8 mouse cellular contexts compared by ENCODE assay signal in genomic region chr14:20873307-20873706, GRCm38 (mm10). TPM values are rescaled to one million over a fixed set of nuclear protein-coding genes. Genes with fewer than 3 reads are reported as not detected.
DNase-seq lines count a peak whose midpoint lies in the region; ATAC-seq and TF ChIP-seq lines count a peak whose summit lies in the region.

No protein-coding gene starts in this region.

- DNase-seq in adrenal gland, postnatal 36 days, result peak; percentile 87 to 88
- DNase-seq in embryonic facial prominence, embryonic 14.5 days (ENCODE audit: low spot score), result peak; percentile 86
- DNase-seq in heart, embryonic 10.5 days (ENCODE audit: low spot score), result peak; percentile 88
- DNase-seq in kidney, postnatal 36 days, result peak; percentile 91 to 95
- DNase-seq in liver, embryonic 14.5 days (ENCODE audit: low read depth in 3 of 3, low spot score in 3 of 3), result peak; percentile 52 to 66 (median 53)
- peak; percentile 65 for DNase-seq in ovary, postnatal 10 days (ENCODE audit: low spot score)
- peak; percentile 79 for DNase-seq in thymus, adult 2 months

- 0 out of 2 replicates have a peak overlapping the region, but pooled peaks have one; percentile 35 for H3K27ac ChIP-seq in embryonic facial prominence, embryonic 14.5 days (replicated peaks; ENCODE audit: low read depth, low read length)
- no peak overlapping the region for H3K27ac ChIP-seq in heart, embryonic 10.5 days
- no peak overlapping the region for H3K27ac ChIP-seq in liver, embryonic 14.5 days
- H3K27ac ChIP-seq in thymus, adult 2 months (ENCODE audit: control insufficient read depth, insufficient read depth, low read length), result no peak overlapping the region

- TF ChIP-seq CTCF in liver, embryonic 14.5 days (IDR thresholded peaks at IDR 0.05; ENCODE audit: low read depth), result peak; percentile 92
- TF ChIP-seq CTCF in thymus, adult 2 months (IDR thresholded peaks at IDR 0.05; ENCODE audit: borderline replicate concordance, control insufficient read depth, extremely low read depth, insufficient read depth, low read length, poor library complexity), result peak; percentile 71; the same call in 1 of the 2 replicates

- H3K4me3 ChIP-seq in embryonic facial prominence, embryonic 14.5 days (ENCODE audit: low read depth, low read length), result no peak overlapping the region
- no peak overlapping the region; the same call in 1 of the 2 replicates for H3K4me3 ChIP-seq in heart, embryonic 10.5 days
- no peak overlapping the region; a peak in 1 of 4 replicates for H3K4me3 ChIP-seq in liver, embryonic 14.5 days (ENCODE audit: insufficient read depth in 1 of 2, low read depth in 2 of 2, low read length in 2 of 2)
- no peak overlapping the region for H3K4me3 ChIP-seq in thymus, adult 2 months (ENCODE audit: control insufficient read depth, insufficient read depth, low read length)

- TF ChIP-seq POLR2A in thymus, adult 2 months (IDR thresholded peaks at IDR 0.05; ENCODE audit: control insufficient read depth, extremely low read depth, insufficient read depth, low read length, poor library complexity), result no peak

- H3K9me3 ChIP-seq in embryonic facial prominence, embryonic 14.5 days (ENCODE audit: control insufficient read depth, low read length), result no peaks in the 10 kb centered on the region
- no peaks in the 10 kb centered on the region for H3K9me3 ChIP-seq in heart, embryonic 10.5 days
- no peaks in the 10 kb centered on the region for H3K9me3 ChIP-seq in liver, embryonic 14.5 days (ENCODE audit: control insufficient read depth, low read length)

- WGBS in embryonic facial prominence, embryonic 14.5 days, result 2% methylated on average over 8 of the region's 8 CpGs
- WGBS in heart, embryonic 10.5 days, result 2% methylated on average over 8 of the region's 8 CpGs
- WGBS in liver, embryonic 14.5 days (ENCODE audit: insufficient replicate concordance), result under 1% methylated on average over 8 of the region's 8 CpGs
- 1% methylated on average over 8 of the region's 8 CpGs for WGBS in thymus, adult 2 months

- peak; percentile 82 for ATAC-seq in CD4-positive, CD25-positive, alpha-beta regulatory T cell, adult 4 months
- no peak; the same call in 1 of the 2 replicates for ATAC-seq in embryonic facial prominence, embryonic 14.5 days (ENCODE audit: low read depth)
- peak; percentile 33; the same call in 1 of the 2 replicates for ATAC-seq in liver, embryonic 14.5 days (ENCODE audit: insufficient read depth)

- H3K9ac ChIP-seq in embryonic facial prominence, embryonic 14.5 days (ENCODE audit: low read depth, low read length), result no peak overlapping the region
- H3K9ac ChIP-seq in liver, embryonic 14.5 days (replicated peaks), result no peak overlapping the region; the same call in 1 of the 2 replicates

- H3K4me2 ChIP-seq in embryonic facial prominence, embryonic 14.5 days (ENCODE audit: low read depth, low read length), result 0 out of 2 replicates have a peak overlapping the region, but pooled peaks have one; percentile 7
- peak overlapping the region; percentile 51 for H3K4me2 ChIP-seq in liver, embryonic 14.5 days (ENCODE audit: low read depth)

- no peak for TF ChIP-seq EP300 in liver, embryonic 14.5 days (IDR thresholded peaks at IDR 0.05; ENCODE audit: low read depth)

- no peaks in the 10 kb centered on the region for H3K4me1 ChIP-seq in embryonic facial prominence, embryonic 14.5 days (ENCODE audit: control insufficient read depth, insufficient read depth, low read length)
- peaks cover 12% of the 10 kb centered on the region for H3K4me1 ChIP-seq in heart, embryonic 10.5 days
- H3K4me1 ChIP-seq in liver, embryonic 14.5 days (replicated peaks; ENCODE audit: control insufficient read depth in 2 of 2, insufficient read depth in 2 of 2, low read length in 1 of 2), result peaks cover 5 to 12% of the 10 kb centered on the region in 2 experiments
- H3K4me1 ChIP-seq in thymus, adult 2 months (replicated peaks; ENCODE audit: control insufficient read depth, insufficient read depth, low read length), result no peaks in the 10 kb centered on the region; the same call in 1 of the 2 replicates

- no peaks in the 10 kb centered on the region for H3K27me3 ChIP-seq in embryonic facial prominence, embryonic 14.5 days (replicated peaks; ENCODE audit: control insufficient read depth, insufficient read depth, low read length)
- H3K27me3 ChIP-seq in heart, embryonic 10.5 days (ENCODE audit: insufficient read depth, poor library complexity, severe bottlenecking), result no peaks in the 10 kb centered on the region
- no peaks in the 10 kb centered on the region for H3K27me3 ChIP-seq in liver, embryonic 14.5 days (ENCODE audit: control insufficient read depth, insufficient read depth, low read length)
- H3K27me3 ChIP-seq in thymus, adult 2 months (ENCODE audit: control insufficient read depth, insufficient read depth, low read length), result no peaks in the 10 kb centered on the region

- H3K36me3 ChIP-seq in embryonic facial prominence, embryonic 14.5 days (ENCODE audit: control insufficient read depth, insufficient read depth, low read length), result no peaks in the 10 kb centered on the region
- no peaks in the 10 kb centered on the region for H3K36me3 ChIP-seq in heart, embryonic 10.5 days
- no peaks in the 10 kb centered on the region for H3K36me3 ChIP-seq in liver, embryonic 14.5 days (replicated peaks; ENCODE audit: control insufficient read depth, insufficient read depth, low read depth)
- no peaks in the 10 kb centered on the region for H3K36me3 ChIP-seq in thymus, adult 2 months (ENCODE audit: control insufficient read depth, insufficient read depth, low read length)

RNA-seq across cellular contexts. Expression of gene Plau, which starts 36.8 kb away (rescaled TPM):
- not detected for polyA plus RNA-seq in CD4-positive, CD25-positive, alpha-beta regulatory T cell, adult 4 months (2017; shearing (Covaris generic))
- total RNA-seq in adrenal gland, postnatal 36 days (2021), result 10 to 100 TPM; 33.9 to 59.2 TPM
- polyA plus RNA-seq in embryonic facial prominence, embryonic 14.5 days (2014; fragmentation: Nextera tagmentation; extraction: Ambion mirVana), result 2.5 and 2.8 TPM in 2 replicates
- 0.23 and 0.30 TPM in 2 replicates for polyA plus RNA-seq in heart, embryonic 10.5 days (2016; fragmentation: Nextera tagmentation; extraction: Ambion mirVana)
- 0.74 and 1.3 TPM in 2 replicates for polyA plus RNA-seq in liver, embryonic 14.5 days (2012; rRNA removed)
- polyA plus RNA-seq in liver, embryonic 14.5 days (2014; fragmentation: Nextera tagmentation; extraction: Ambion mirVana), result 0.43 and 0.57 TPM in 2 replicates
- 5.6 and 6.4 TPM in 2 replicates for polyA plus RNA-seq in thymus, adult 2 months (2012; rRNA removed)

RNA-seq across cellular contexts. Expression of gene Vcl, which starts 55.9 kb away (rescaled TPM):
- polyA plus RNA-seq in CD4-positive, CD25-positive, alpha-beta regulatory T cell, adult 4 months (2017; shearing (Covaris generic)), result 1 to 10 TPM; 1.4 to 2.6 TPM
- 100 to 1,000 TPM in 1 of 2 experiments, 10 to 100 TPM in 1; 85.0 to 147 TPM for total RNA-seq in adrenal gland, postnatal 36 days (2021)
- polyA plus RNA-seq in embryonic facial prominence, embryonic 14.5 days (2014; fragmentation: Nextera tagmentation; extraction: Ambion mirVana), result 65.8 and 76.2 TPM in 2 replicates
- polyA plus RNA-seq in heart, embryonic 10.5 days (2016; fragmentation: Nextera tagmentation; extraction: Ambion mirVana), result 68.9 and 94.1 TPM in 2 replicates
- 13.8 and 16.5 TPM in 2 replicates for polyA plus RNA-seq in liver, embryonic 14.5 days (2012; rRNA removed)
- polyA plus RNA-seq in liver, embryonic 14.5 days (2014; fragmentation: Nextera tagmentation; extraction: Ambion mirVana), result 17.1 and 21.7 TPM in 2 replicates
- 12.4 and 14.7 TPM in 2 replicates for polyA plus RNA-seq in thymus, adult 2 months (2012; rRNA removed)
